Mouse (Mus musculus): ENCODE measurements around the gene Hbq1a. TPM values are rescaled to one million over a fixed set of nuclear protein-coding genes. Genes with fewer than 3 reads are reported as not detected.

Gene Hbq1a
- polyA plus RNA-seq, 1 experiment from 2014 or later = 0.75 TPM

GRCm38 (mm10) chr11:32302824-32303419 lies 3.1 kb downstream of the Hbq1a start:
- WGBS = 43% methylated on average over 2 of the region's 2 CpGs
- Histone ChIP-seq H3K4me2 (ENCODE audit: low read length) (no peak overlapping the region), H3K27ac (ENCODE audit: low read depth, low read length) (no peak overlapping the region), H3K4me1 (ENCODE audit: control insufficient read depth, insufficient read depth, low read length) (no peaks in the 10 kb centered on the region; the same call in 1 of the 2 replicates), H3K9me3 (replicated peaks; ENCODE audit: control insufficient read depth, low read length) (no peaks in the 10 kb centered on the region), H3K36me3 (ENCODE audit: control insufficient read depth, insufficient read depth, low read length) (no peaks in the 10 kb centered on the region), H3K27me3 (replicated peaks; ENCODE audit: control insufficient read depth, insufficient read depth, low read length) (no peaks in the 10 kb centered on the region), H3K4me3 (ENCODE audit: low read depth, low read length) (no peak overlapping the region), H3K9ac (ENCODE audit: low read length) (no peak overlapping the region)
- DNase-seq (ENCODE audit: low spot score) = peak; percentile 52
- peak; percentile 49; the same call in 1 of the 2 replicates for ATAC-seq

- Histone ChIP-seq H3K36me3 (ENCODE audit: control insufficient read depth, insufficient read depth, low read length) (no peaks in the 10 kb centered on the region), H3K4me2 (ENCODE audit: low read length) (no peak overlapping the region), H3K27me3 (replicated peaks; ENCODE audit: control insufficient read depth, insufficient read depth, low read length) (no peaks in the 10 kb centered on the region), H3K27ac (ENCODE audit: low read depth, low read length) (no peak overlapping the region), H3K9me3 (replicated peaks; ENCODE audit: control insufficient read depth, low read length) (no peaks in the 10 kb centered on the region), H3K9ac (ENCODE audit: low read length) (no peak overlapping the region), H3K4me1 (ENCODE audit: control insufficient read depth, insufficient read depth, low read length) (no peaks in the 10 kb centered on the region; the same call in 1 of the 2 replicates), H3K4me3 (ENCODE audit: low read depth, low read length) (no peak overlapping the region)
- ATAC-seq (no peak), DNase-seq (ENCODE audit: low spot score) (no peak)
- whole genome bisulfite sequencing = 85% methylated on average over 1 of the region's 1 CpGs
Measured at GRCm38 (mm10) chr11:32303455-32303854, 3.6 kb downstream of the Hbq1a start.

- ATAC-seq (no peak), DNase-seq (ENCODE audit: low spot score) (no peak)
- no peaks in the 10 kb centered on the region for H3K27me3 ChIP-seq (replicated peaks; ENCODE audit: control insufficient read depth, insufficient read depth, low read length)
- H3K4me3 ChIP-seq (ENCODE audit: low read depth, low read length) = no peak overlapping the region
- no peaks in the 10 kb centered on the region; the same call in 1 of the 2 replicates for H3K4me1 ChIP-seq (ENCODE audit: control insufficient read depth, insufficient read depth, low read length)
- no peak overlapping the region for H3K27ac ChIP-seq (ENCODE audit: low read depth, low read length)
- no peak overlapping the region for H3K4me2 ChIP-seq (ENCODE audit: low read length)
- no peaks in the 10 kb centered on the region for H3K36me3 ChIP-seq (ENCODE audit: control insufficient read depth, insufficient read depth, low read length)
- 86% methylated on average over 1 of the region's 1 CpGs for WGBS
- no peaks in the 10 kb centered on the region for H3K9me3 ChIP-seq (replicated peaks; ENCODE audit: control insufficient read depth, low read length)
- H3K9ac ChIP-seq (ENCODE audit: low read length) = no peak overlapping the region
Measured at GRCm38 (mm10) chr11:32307006-32307405, 7.1 kb downstream of the Hbq1a start.

DNA sequence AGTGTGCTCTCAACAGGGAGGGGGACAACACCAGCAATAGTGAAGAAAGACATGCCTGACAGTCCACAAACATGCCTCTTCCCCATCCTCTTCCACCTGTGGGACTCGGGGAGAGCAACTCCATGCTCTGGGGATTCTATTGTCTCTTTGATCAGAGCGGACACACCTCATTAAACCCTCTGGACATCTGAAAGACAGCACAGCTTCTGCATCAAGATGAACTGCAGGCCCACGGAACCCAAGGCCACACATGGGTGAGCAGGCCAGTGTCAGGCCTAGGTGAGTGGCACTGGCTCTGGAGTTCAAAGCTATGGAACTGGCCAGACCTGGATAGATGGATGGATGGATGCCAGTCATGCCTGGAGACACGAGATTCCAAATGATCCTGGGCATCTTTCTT lies 9.6 kb downstream of the Hbq1a start:
- Histone ChIP-seq H3K36me3 (ENCODE audit: control insufficient read depth, insufficient read depth, low read length) (no peaks in the 10 kb centered on the region), H3K9me3 (replicated peaks; ENCODE audit: control insufficient read depth, low read length) (no peaks in the 10 kb centered on the region), H3K27me3 (replicated peaks; ENCODE audit: control insufficient read depth, insufficient read depth, low read length) (no peaks in the 10 kb centered on the region), H3K4me1 (ENCODE audit: control insufficient read depth, insufficient read depth, low read length) (no peaks in the 10 kb centered on the region), H3K4me3 (ENCODE audit: low read depth, low read length) (no peak overlapping the region), H3K9ac (ENCODE audit: low read length) (no peak overlapping the region), H3K27ac (ENCODE audit: low read depth, low read length) (no peak overlapping the region), H3K4me2 (ENCODE audit: low read length) (no peak overlapping the region)
- no peak for DNase-seq (ENCODE audit: low spot score)
- no peak for ATAC-seq
- 45% methylated on average over 4 of the region's 4 CpGs for WGBS

DNA sequence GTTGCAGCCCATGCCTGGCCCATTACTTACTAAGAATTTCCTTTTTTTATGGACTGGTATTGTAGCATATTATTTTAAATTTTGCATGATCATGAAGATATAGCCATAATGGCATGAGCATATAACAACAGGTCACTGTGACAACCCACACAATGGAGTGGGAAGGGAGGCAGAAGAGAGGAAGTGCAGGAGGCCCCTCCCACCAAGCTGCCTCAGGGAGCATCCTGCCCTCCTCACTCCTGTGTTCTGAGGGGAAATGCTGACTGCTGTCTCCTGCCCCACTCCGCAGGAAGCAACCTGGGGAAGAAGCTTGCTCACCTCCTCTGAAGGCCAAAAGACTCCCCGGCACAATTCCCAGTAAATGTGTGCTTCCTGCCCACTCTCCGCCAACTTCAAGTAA lies 10.1 kb downstream of the Hbq1a start:
- Histone ChIP-seq H3K4me3 (ENCODE audit: low read depth, low read length) (no peak overlapping the region), H3K4me2 (ENCODE audit: low read length) (no peak overlapping the region), H3K36me3 (ENCODE audit: control insufficient read depth, insufficient read depth, low read length) (no peaks in the 10 kb centered on the region), H3K27ac (ENCODE audit: low read depth, low read length) (no peak overlapping the region), H3K4me1 (ENCODE audit: control insufficient read depth, insufficient read depth, low read length) (no peaks in the 10 kb centered on the region), H3K9me3 (replicated peaks; ENCODE audit: control insufficient read depth, low read length) (no peaks in the 10 kb centered on the region), H3K9ac (ENCODE audit: low read length) (no peak overlapping the region), H3K27me3 (replicated peaks; ENCODE audit: control insufficient read depth, insufficient read depth, low read length) (no peaks in the 10 kb centered on the region)
- 78% methylated on average over 3 of the region's 3 CpGs for WGBS
- no peak for ATAC-seq
- DNase-seq (ENCODE audit: low spot score) = no peak

DNA sequence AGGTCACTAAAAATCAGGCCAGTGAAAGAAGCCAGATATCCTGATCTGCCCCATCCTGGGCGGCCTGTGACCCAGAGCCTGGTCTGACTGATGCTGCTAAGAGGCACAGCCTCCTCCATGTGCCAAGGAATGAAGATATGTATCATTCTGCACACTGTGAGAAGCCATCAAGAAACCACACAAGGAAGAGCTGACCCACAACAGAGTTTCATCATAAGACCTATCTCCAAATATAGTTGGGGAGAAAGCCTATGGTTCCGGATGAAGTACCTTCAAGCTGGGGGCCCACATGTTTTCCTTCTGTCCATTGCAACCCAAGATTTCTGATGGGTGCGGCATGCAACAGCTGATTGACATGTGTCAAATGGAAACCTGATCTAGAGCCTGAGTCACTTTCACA lies 16.1 kb downstream of the Hbq1a start:
- WGBS = 85% methylated on average over 3 of the region's 3 CpGs
- Histone ChIP-seq H3K9me3 (replicated peaks; ENCODE audit: control insufficient read depth, low read length) (no peaks in the 10 kb centered on the region), H3K27me3 (replicated peaks; ENCODE audit: control insufficient read depth, insufficient read depth, low read length) (no peaks in the 10 kb centered on the region), H3K9ac (ENCODE audit: low read length) (no peak overlapping the region), H3K36me3 (ENCODE audit: control insufficient read depth, insufficient read depth, low read length) (no peaks in the 10 kb centered on the region), H3K4me1 (ENCODE audit: control insufficient read depth, insufficient read depth, low read length) (no peaks in the 10 kb centered on the region), H3K4me3 (ENCODE audit: low read depth, low read length) (no peak overlapping the region), H3K27ac (ENCODE audit: low read depth, low read length) (no peak overlapping the region), H3K4me2 (ENCODE audit: low read length) (no peak overlapping the region)
- ATAC-seq (no peak), DNase-seq (ENCODE audit: low spot score) (no peak)

DNA sequence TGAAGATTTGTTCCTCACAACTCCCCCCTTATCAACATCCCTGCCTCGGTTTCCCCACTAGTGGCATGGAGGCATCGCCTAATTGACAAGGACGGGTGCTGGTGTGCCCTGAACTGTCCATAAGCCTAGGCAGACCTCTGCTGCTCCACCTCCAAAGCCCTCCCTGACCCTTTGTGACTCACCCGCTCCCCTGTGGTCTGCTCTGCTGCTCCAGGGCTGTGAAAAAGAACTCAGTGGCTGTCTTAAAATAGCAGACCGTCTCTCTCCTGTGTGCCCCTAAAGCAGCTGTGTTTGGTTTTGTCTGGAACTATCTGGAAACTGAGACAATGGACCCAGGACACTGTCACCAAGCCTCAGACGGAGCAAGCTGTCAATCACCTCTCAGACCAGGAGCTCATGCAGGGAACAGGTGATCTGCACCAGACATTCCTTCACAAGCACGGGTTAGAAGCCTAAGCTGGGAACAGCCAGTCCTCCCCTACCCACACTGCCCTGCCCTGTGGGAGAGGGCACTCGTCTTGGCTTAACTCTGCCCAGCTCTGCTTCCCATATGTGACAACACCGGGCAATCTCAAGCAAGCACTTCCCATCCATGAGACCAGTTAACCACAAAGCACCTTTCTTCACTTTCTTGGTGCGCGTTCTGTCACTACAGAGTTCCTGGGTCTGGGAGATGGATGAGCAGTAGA lies 20.8 kb downstream of the Hbq1a start:
- WGBS = 61% methylated on average over 11 of the region's 11 CpGs
- Histone ChIP-seq H3K27me3 (replicated peaks; ENCODE audit: control insufficient read depth, insufficient read depth, low read length) (no peaks in the 10 kb centered on the region), H3K4me2 (ENCODE audit: low read length) (no peak overlapping the region), H3K36me3 (ENCODE audit: control insufficient read depth, insufficient read depth, low read length) (no peaks in the 10 kb centered on the region), H3K4me3 (ENCODE audit: low read depth, low read length) (no peak overlapping the region), H3K9ac (ENCODE audit: low read length) (no peak overlapping the region), H3K27ac (ENCODE audit: low read depth, low read length) (no peak overlapping the region), H3K9me3 (replicated peaks; ENCODE audit: control insufficient read depth, low read length) (no peaks in the 10 kb centered on the region), H3K4me1 (ENCODE audit: control insufficient read depth, insufficient read depth, low read length) (no peaks in the 10 kb centered on the region)
- no peak for ATAC-seq
- no peak for DNase-seq (ENCODE audit: low spot score)

GRCm38 (mm10) chr11:32321196-32321565 lies 21.3 kb downstream of the Hbq1a start:
- H3K9me3 ChIP-seq (replicated peaks; ENCODE audit: control insufficient read depth, low read length) = no peaks in the 10 kb centered on the region
- no peak overlapping the region for H3K4me3 ChIP-seq (ENCODE audit: low read depth, low read length)
- 35% methylated on average over 8 of the region's 8 CpGs for WGBS
- DNase-seq (ENCODE audit: low spot score) (peak; percentile 57), ATAC-seq (no peak)
- H3K27ac ChIP-seq (ENCODE audit: low read depth, low read length) = no peak overlapping the region
- H3K4me2 ChIP-seq (ENCODE audit: low read length) = no peak overlapping the region
- no peak overlapping the region for H3K9ac ChIP-seq (ENCODE audit: low read length)
- no peaks in the 10 kb centered on the region for H3K36me3 ChIP-seq (ENCODE audit: control insufficient read depth, insufficient read depth, low read length)
- H3K4me1 ChIP-seq (ENCODE audit: control insufficient read depth, insufficient read depth, low read length) = no peaks in the 10 kb centered on the region
- no peaks in the 10 kb centered on the region for H3K27me3 ChIP-seq (replicated peaks; ENCODE audit: control insufficient read depth, insufficient read depth, low read length)

GRCm38 (mm10) chr11:32324609-32325008 lies 24.7 kb downstream of the Hbq1a start:
- peak; percentile 86 for ATAC-seq
- peak; percentile 87 for DNase-seq (ENCODE audit: low spot score)
- Histone ChIP-seq H3K9me3 (replicated peaks; ENCODE audit: control insufficient read depth, low read length) (no peaks in the 10 kb centered on the region), H3K27ac (ENCODE audit: low read depth, low read length) (no peak overlapping the region), H3K4me1 (ENCODE audit: control insufficient read depth, insufficient read depth, low read length) (no peaks in the 10 kb centered on the region), H3K4me3 (ENCODE audit: low read depth, low read length) (no peak overlapping the region), H3K36me3 (ENCODE audit: control insufficient read depth, insufficient read depth, low read length) (no peaks in the 10 kb centered on the region), H3K27me3 (replicated peaks; ENCODE audit: control insufficient read depth, insufficient read depth, low read length) (no peaks in the 10 kb centered on the region), H3K4me2 (ENCODE audit: low read length) (peak overlapping the region; percentile 35; the same call in 1 of the 2 replicates), H3K9ac (ENCODE audit: low read length) (0 out of 2 replicates have a peak overlapping the region, but pooled peaks have one; percentile 2)
- 10% methylated on average over 15 of the region's 15 CpGs for WGBS
